In genomic region chr11:120315832-120316689, GRCm38 (mm10) we compare ENCODE assay signal across 8 mouse cellular contexts. TPM values are rescaled to one million over a fixed set of nuclear protein-coding genes. Genes with fewer than 3 reads are reported as not detected.
A peak's percentile ranks its signal among the peaks of the same experiment; 100 is the strongest.
DNase-seq lines count a peak whose midpoint lies in the region; ATAC-seq lines count a peak whose summit lies in the region.

No protein-coding gene starts in this region.

- H3K9ac ChIP-seq in forebrain, embryonic 13.5 days: peak overlapping the region; percentile 81
- H3K9ac ChIP-seq in liver, embryonic 15.5 days: peak overlapping the region; percentile 68
- peak overlapping the region; percentile 79 for H3K9ac ChIP-seq in neural tube, embryonic 11.5 days (ENCODE audit: low read length)
- peak overlapping the region; percentile 92 for H3K9ac ChIP-seq in stomach, embryonic 16.5 days (ENCODE audit: low read length)

- peak; percentile 98 for ATAC-seq in cerebellum, adult (ENCODE audit: insufficient number of reproducible peaks, low FRiP score, low TSS enrichment)
- peak; percentile 98 for ATAC-seq in forebrain, embryonic 13.5 days
- ATAC-seq in liver, embryonic 15.5 days (ENCODE audit: insufficient read depth): peak; percentile 97
- peak; percentile 95 for ATAC-seq in neural tube, embryonic 11.5 days (ENCODE audit: insufficient read depth, low FRiP score, low TSS enrichment)
- peak; percentile 97 for ATAC-seq in stomach, embryonic 16.5 days (ENCODE audit: insufficient read depth, low FRiP score)

- H3K4me3 ChIP-seq in forebrain, embryonic 13.5 days: peak overlapping the region; percentile 46
- H3K4me3 ChIP-seq in liver, embryonic 15.5 days (replicated peaks): peak overlapping the region; percentile 62
- peak overlapping the region; percentile 45 for H3K4me3 ChIP-seq in neural tube, embryonic 11.5 days (ENCODE audit: low read depth, low read length)
- peak overlapping the region; percentile 58 for H3K4me3 ChIP-seq in stomach, embryonic 16.5 days (replicated peaks; ENCODE audit: low read length)

- H3K9me3 ChIP-seq in forebrain, embryonic 13.5 days (replicated peaks): no peaks in the 10 kb centered on the region
- H3K9me3 ChIP-seq in liver, embryonic 15.5 days (replicated peaks): no peaks in the 10 kb centered on the region
- no peaks in the 10 kb centered on the region for H3K9me3 ChIP-seq in neural tube, embryonic 11.5 days (ENCODE audit: control insufficient read depth, low read length)
- H3K9me3 ChIP-seq in stomach, embryonic 16.5 days (replicated peaks; ENCODE audit: control insufficient read depth, low read length): no peaks in the 10 kb centered on the region

- H3K27ac ChIP-seq in forebrain, embryonic 13.5 days: peak overlapping the region; percentile 96
- peak overlapping the region; percentile 89 for H3K27ac ChIP-seq in liver, embryonic 15.5 days (replicated peaks)
- peak overlapping the region; percentile 93 for H3K27ac ChIP-seq in neural tube, embryonic 11.5 days (ENCODE audit: low read depth, low read length)
- peak overlapping the region; percentile 99 for H3K27ac ChIP-seq in stomach, embryonic 16.5 days (ENCODE audit: low read length)

- H3K36me3 ChIP-seq in forebrain, embryonic 13.5 days (ENCODE audit: poor library complexity, severe bottlenecking): no peaks in the 10 kb centered on the region
- H3K36me3 ChIP-seq in liver, embryonic 15.5 days (replicated peaks): no peaks in the 10 kb centered on the region
- no peaks in the 10 kb centered on the region for H3K36me3 ChIP-seq in neural tube, embryonic 11.5 days (ENCODE audit: control insufficient read depth, insufficient read depth, low read length)
- no peaks in the 10 kb centered on the region for H3K36me3 ChIP-seq in stomach, embryonic 16.5 days (ENCODE audit: control insufficient read depth, insufficient read depth, low read length)

- H3K4me1 ChIP-seq in forebrain, embryonic 13.5 days: peaks cover 33% of the 10 kb centered on the region
- H3K4me1 ChIP-seq in liver, embryonic 15.5 days (replicated peaks): peaks cover 38% of the 10 kb centered on the region
- H3K4me1 ChIP-seq in neural tube, embryonic 11.5 days (ENCODE audit: control insufficient read depth, insufficient read depth, low read length): peaks cover 23% of the 10 kb centered on the region
- H3K4me1 ChIP-seq in stomach, embryonic 16.5 days (ENCODE audit: control insufficient read depth, insufficient read depth, low read length): peaks cover 24% of the 10 kb centered on the region

- peak overlapping the region; percentile 81 for H3K4me2 ChIP-seq in forebrain, embryonic 13.5 days
- peak overlapping the region; percentile 95 for H3K4me2 ChIP-seq in liver, embryonic 15.5 days
- peak overlapping the region; percentile 93 for H3K4me2 ChIP-seq in neural tube, embryonic 11.5 days (ENCODE audit: low read depth)
- H3K4me2 ChIP-seq in stomach, embryonic 16.5 days (ENCODE audit: low read depth, low read length): peak overlapping the region; percentile 93

- intact Hi-C loops in heart, postnatal 10 days (cut with DNase I): no loop called here

- WGBS in forebrain, embryonic 13.5 days: 4% methylated on average over 37 of the region's 37 CpGs
- WGBS in liver, embryonic 15.5 days (ENCODE audit: insufficient replicate concordance): 6% methylated on average over 37 of the region's 37 CpGs
- 11% methylated on average over 37 of the region's 37 CpGs for WGBS in neural tube, embryonic 11.5 days
- 3% methylated on average over 37 of the region's 37 CpGs for WGBS in stomach, embryonic 16.5 days

- H3K27me3 ChIP-seq in forebrain, embryonic 13.5 days: no peaks in the 10 kb centered on the region
- 0 out of 2 replicates have a peak, but pooled peaks cover 7% of the 10 kb centered on the region for H3K27me3 ChIP-seq in liver, embryonic 15.5 days
- H3K27me3 ChIP-seq in neural tube, embryonic 11.5 days (ENCODE audit: control insufficient read depth, insufficient read depth, low read length): no peaks in the 10 kb centered on the region
- no peaks in the 10 kb centered on the region for H3K27me3 ChIP-seq in stomach, embryonic 16.5 days (ENCODE audit: control insufficient read depth, insufficient read depth, low read length)

- DNase-seq in ES-CJ7 (ENCODE audit: low read depth, low spot score): peak; percentile 81
- peak; percentile 95 to 96 for DNase-seq in heart, postnatal 10 days
- DNase-seq in kidney, postnatal 4 days: peak; percentile 89 to 94
- peak; percentile 94 for DNase-seq in neural tube, embryonic 11.5 days (ENCODE audit: low spot score)

RNA-seq across cellular contexts. Expression of gene Actg1, which starts 32.3 kb away (rescaled TPM):
- 3,229 and 3,555 TPM in 2 replicates for polyA plus RNA-seq in forebrain, embryonic 13.5 days (2015; fragmentation: Nextera tagmentation; extraction: Ambion mirVana)
- 100 to 1,000 TPM; 691 to 703 TPM for total RNA-seq in heart, postnatal 10 days (2021)
- 559 and 587 TPM in 2 replicates for polyA plus RNA-seq in liver, embryonic 15.5 days (2015; fragmentation: Nextera tagmentation; extraction: Ambion mirVana)
- 3,675 and 3,804 TPM in 2 replicates for polyA plus RNA-seq in neural tube, embryonic 11.5 days (2014; fragmentation: Nextera tagmentation; extraction: Ambion mirVana)
- polyA plus RNA-seq in stomach, embryonic 16.5 days (2015; fragmentation: Nextera tagmentation; extraction: Ambion mirVana): 2,700 and 3,060 TPM in 2 replicates

RNA-seq across cellular contexts. Expression of gene Fscn2, which starts 45.3 kb away (rescaled TPM):
- 1.3 and 1.7 TPM in 2 replicates for polyA plus RNA-seq in forebrain, embryonic 13.5 days (2015; fragmentation: Nextera tagmentation; extraction: Ambion mirVana)
- not detected for total RNA-seq in heart, postnatal 10 days (2021)
- polyA plus RNA-seq in liver, embryonic 15.5 days (2015; fragmentation: Nextera tagmentation; extraction: Ambion mirVana): not detected in 2 replicates
- 0.42 and 0.81 TPM in 2 replicates for polyA plus RNA-seq in neural tube, embryonic 11.5 days (2014; fragmentation: Nextera tagmentation; extraction: Ambion mirVana)
- polyA plus RNA-seq in stomach, embryonic 16.5 days (2015; fragmentation: Nextera tagmentation; extraction: Ambion mirVana): 0.44 and 0.80 TPM in 2 replicates

Comparison
In these comparisons a context has a peak if more than half of its experiments do, and no peak if none do; other contexts are left out.
1. Peak in every context shown above with its lines: DNase-seq, ATAC-seq, H3K4me3 ChIP-seq and H3K27ac ChIP-seq.